Mouse (Mus musculus) limb, embryonic 15.5 days (tissue): ENCODE data around the gene Naa40. TPM values are rescaled to one million over a fixed set of nuclear protein-coding genes. Genes with fewer than 3 reads are reported as not detected.

Experiments used
- ATAC-seq: fragments of 200-750 bp; cut with Nextera tagmentation; 2 replicates; pipeline ENCODE4 v1.8.0; 2017; ENCODE audit warnings: low read depth, moderate TSS enrichment; ENCODE audit not compliant: insufficient number of reproducible peaks, low FRiP score, low TSS enrichment
- H3K27ac ChIP-seq: fragments of 300-500 bp; sonication (generic); 2 replicates; pipeline ENCODE4 v1.5.1; 2015; ENCODE audit warnings: moderate library complexity, mild to moderate bottlenecking, inconsistent platforms
- H3K27me3 ChIP-seq: fragments of 300-500 bp; sonication (generic); 2 replicates; pipeline ENCODE4 v1.6.1; 2015; ENCODE audit warnings: inconsistent platforms
- H3K36me3 ChIP-seq: fragments of 300-500 bp; sonication (generic); 2 replicates; pipeline ENCODE4 v1.6.1; 2015; ENCODE audit warnings: inconsistent platforms
- H3K4me1 ChIP-seq: fragments of 300-500 bp; sonication (generic); 2 replicates; pipeline ENCODE4 v1.6.1; 2015; ENCODE audit warnings: inconsistent platforms
- H3K4me2 ChIP-seq: fragments of 300-500 bp; sonication (generic); 2 replicates; pipeline ENCODE4 v1.6.1; 2015; ENCODE audit warnings: mild to moderate bottlenecking, inconsistent platforms
- H3K4me3 ChIP-seq: fragments of 300-500 bp; sonication (generic); 2 replicates; pipeline ENCODE4 v1.5.1; 2015; ENCODE audit warnings: mild to moderate bottlenecking, inconsistent platforms
- H3K9ac ChIP-seq: fragments of 300-500 bp; sonication (generic); 2 replicates; pipeline ENCODE4 v1.6.1; 2015; ENCODE audit warnings: inconsistent platforms
- H3K9me3 ChIP-seq: fragments of 300-500 bp; sonication (generic); 2 replicates; pipeline ENCODE4 v1.6.1; 2016; ENCODE audit warnings: inconsistent platforms
- whole genome bisulfite sequencing: fragments of 180-500 bp; shearing (Covaris S2); methylation state at CpG from one replicate; pipeline ENCODE4 v1.1.7; 2015; 5-methylcytosine and 5-hydroxymethylcytosine counted together
- polyA plus RNA-seq: library from polyadenylated mRNA; unstranded; fragments of >200 nt; fragmentation: Nextera tagmentation; extraction: Ambion mirVana; gene quantifications from 2 replicates; pipeline ENCODE4 v1.2.1, GENCODE M21; 2015

The Naa40 gene
- polyA plus RNA-seq, 1 experiment from 2014 or later, result 45.0 TPM

GRCm38 (mm10) chr19:7205753-7206736 lies 34.9 kb downstream of the Naa40 start, which contains the start of gene Otub1:
Gene Otub1, minus strand, starts transcription at chr19:7206316.
- Histone ChIP-seq H3K27ac (peak within 1 kb of the TSS; percentile 98), H3K9ac (peak within 1 kb of the TSS; percentile 87), H3K27me3 (no peaks in the 10 kb centered on the region), H3K4me1 (peaks cover 29% of the 10 kb centered on the region), H3K4me3 (peak within 1 kb of the TSS; percentile 82), H3K36me3 (peaks cover 33% of the 10 kb centered on the region), H3K9me3 (no peaks in the 10 kb centered on the region), H3K4me2 (peak within 1 kb of the TSS; percentile 48)
- peak; percentile 96 for ATAC-seq
- WGBS, result under 1% methylated on average over 71 of the region's 79 CpGs

GRCm38 (mm10) chr19:7205326-7205725 lies 35.7 kb downstream of the Naa40 start:
- Histone ChIP-seq H3K4me1 (peaks cover 29% of the 10 kb centered on the region), H3K27ac (peak overlapping the region; percentile 98), H3K9me3 (no peaks in the 10 kb centered on the region), H3K4me2 (peak overlapping the region; percentile 48), H3K9ac (peak overlapping the region; percentile 87), H3K27me3 (no peaks in the 10 kb centered on the region), H3K36me3 (peaks cover 40% of the 10 kb centered on the region), H3K4me3 (peak overlapping the region; percentile 82)
- ATAC-seq, result no peak
- WGBS, result 24% methylated on average over 7 of the region's 7 CpGs

- Histone ChIP-seq H3K4me3 (peak overlapping the region; percentile 82), H3K9ac (peak overlapping the region; percentile 87), H3K27ac (no peak overlapping the region), H3K9me3 (no peaks in the 10 kb centered on the region), H3K36me3 (peaks cover 43% of the 10 kb centered on the region), H3K4me1 (peaks cover 29% of the 10 kb centered on the region), H3K4me2 (peak overlapping the region; percentile 48), H3K27me3 (no peaks in the 10 kb centered on the region)
- WGBS, result 61% methylated on average over 2 of the region's 2 CpGs
- no peak for ATAC-seq
Observed at GRCm38 (mm10) chr19:7204898-7205297, 36.1 kb downstream of the Naa40 start.

- no peak for ATAC-seq
- Histone ChIP-seq H3K27me3 (no peaks in the 10 kb centered on the region), H3K27ac (no peak overlapping the region), H3K9ac (no peak overlapping the region), H3K4me1 (peaks cover 44% of the 10 kb centered on the region), H3K4me3 (no peak overlapping the region), H3K9me3 (no peaks in the 10 kb centered on the region), H3K36me3 (peaks cover 73% of the 10 kb centered on the region), H3K4me2 (no peak overlapping the region)
- WGBS, result 67% methylated on average over 1 of the region's 1 CpGs
Observed at GRCm38 (mm10) chr19:7200427-7200826, 40.6 kb downstream of the Naa40 start.

GRCm38 (mm10) chr19:7199089-7199488 lies 41.9 kb downstream of the Naa40 start:
- Histone ChIP-seq H3K27me3 (no peaks in the 10 kb centered on the region), H3K9me3 (no peaks in the 10 kb centered on the region), H3K27ac (no peak overlapping the region), H3K4me2 (no peak overlapping the region), H3K4me3 (no peak overlapping the region), H3K9ac (no peak overlapping the region), H3K36me3 (peaks cover 70% of the 10 kb centered on the region), H3K4me1 (peaks cover 35% of the 10 kb centered on the region)
- 90% methylated on average over 13 of the region's 13 CpGs for WGBS
- no peak for ATAC-seq

- H3K27ac ChIP-seq, result no peak overlapping the region
- peaks cover 28% of the 10 kb centered on the region for H3K4me1 ChIP-seq
- H3K9ac ChIP-seq, result no peak overlapping the region
- H3K36me3 ChIP-seq, result peaks cover 54% of the 10 kb centered on the region
- no peak for ATAC-seq
- H3K4me3 ChIP-seq, result no peak overlapping the region
- H3K27me3 ChIP-seq, result no peaks in the 10 kb centered on the region
- no peaks in the 10 kb centered on the region for H3K9me3 ChIP-seq
- 84% methylated on average over 9 of the region's 9 CpGs for WGBS
- no peak overlapping the region for H3K4me2 ChIP-seq
Observed at GRCm38 (mm10) chr19:7197445-7197844, 43.5 kb downstream of the Naa40 start.

- Histone ChIP-seq H3K36me3 (peaks cover 50% of the 10 kb centered on the region), H3K4me2 (no peak overlapping the region), H3K4me3 (no peak overlapping the region), H3K4me1 (peaks cover 30% of the 10 kb centered on the region), H3K9me3 (no peaks in the 10 kb centered on the region), H3K9ac (no peak overlapping the region), H3K27ac (no peak overlapping the region), H3K27me3 (no peaks in the 10 kb centered on the region)
- no peak for ATAC-seq
- WGBS, result 19% methylated on average over 17 of the region's 17 CpGs
Observed at GRCm38 (mm10) chr19:7196741-7197270, 44.2 kb downstream of the Naa40 start.

GRCm38 (mm10) chr19:7195900-7196728 lies 44.9 kb downstream of the Naa40 start:
- Histone ChIP-seq H3K4me1 (peaks cover 33% of the 10 kb centered on the region), H3K9ac (no peak overlapping the region), H3K9me3 (no peaks in the 10 kb centered on the region), H3K36me3 (peaks cover 43% of the 10 kb centered on the region), H3K4me3 (no peak overlapping the region), H3K27ac (no peak overlapping the region), H3K27me3 (no peaks in the 10 kb centered on the region), H3K4me2 (no peak overlapping the region)
- 17% methylated on average over 33 of the region's 33 CpGs for WGBS
- ATAC-seq, result peak; percentile 1; the same call in 1 of the 2 replicates

- Histone ChIP-seq H3K4me1 (peaks cover 33% of the 10 kb centered on the region), H3K27ac (no peak overlapping the region), H3K9ac (no peak overlapping the region), H3K9me3 (no peaks in the 10 kb centered on the region), H3K36me3 (peaks cover 8% of the 10 kb centered on the region), H3K4me2 (no peak overlapping the region), H3K4me3 (no peak overlapping the region), H3K27me3 (0 out of 2 replicates have a peak, but pooled peaks cover 14% of the 10 kb centered on the region)
- WGBS, result 47% methylated on average over 2 of the region's 2 CpGs
- ATAC-seq, result no peak
Observed at GRCm38 (mm10) chr19:7192561-7192967, 48.4 kb downstream of the Naa40 start.

GRCm38 (mm10) chr19:7191639-7192038 lies 49.3 kb downstream of the Naa40 start:
- H3K9me3 ChIP-seq, result no peaks in the 10 kb centered on the region
- H3K36me3 ChIP-seq, result no peaks in the 10 kb centered on the region
- H3K4me1 ChIP-seq, result peaks cover 32% of the 10 kb centered on the region
- no peak overlapping the region for H3K4me2 ChIP-seq
- 43% methylated on average over 6 of the region's 6 CpGs for WGBS
- H3K9ac ChIP-seq, result no peak overlapping the region
- no peak overlapping the region for H3K27ac ChIP-seq
- peaks cover 20% of the 10 kb centered on the region; the same call in 1 of the 2 replicates for H3K27me3 ChIP-seq
- no peak for ATAC-seq
- H3K4me3 ChIP-seq, result no peak overlapping the region

- Histone ChIP-seq H3K27me3 (peaks cover 26% of the 10 kb centered on the region), H3K4me2 (no peak overlapping the region), H3K36me3 (no peaks in the 10 kb centered on the region), H3K9me3 (no peaks in the 10 kb centered on the region), H3K4me3 (no peak overlapping the region), H3K27ac (no peak overlapping the region), H3K4me1 (peaks cover 32% of the 10 kb centered on the region), H3K9ac (no peak overlapping the region)
- no peak for ATAC-seq
- 45% methylated on average over 5 of the region's 5 CpGs for WGBS
Observed at GRCm38 (mm10) chr19:7190986-7191385, 50.0 kb downstream of the Naa40 start.
